Comparison of ENCODE assay signal across 26 mouse cellular contexts in the genomic region with DNA sequence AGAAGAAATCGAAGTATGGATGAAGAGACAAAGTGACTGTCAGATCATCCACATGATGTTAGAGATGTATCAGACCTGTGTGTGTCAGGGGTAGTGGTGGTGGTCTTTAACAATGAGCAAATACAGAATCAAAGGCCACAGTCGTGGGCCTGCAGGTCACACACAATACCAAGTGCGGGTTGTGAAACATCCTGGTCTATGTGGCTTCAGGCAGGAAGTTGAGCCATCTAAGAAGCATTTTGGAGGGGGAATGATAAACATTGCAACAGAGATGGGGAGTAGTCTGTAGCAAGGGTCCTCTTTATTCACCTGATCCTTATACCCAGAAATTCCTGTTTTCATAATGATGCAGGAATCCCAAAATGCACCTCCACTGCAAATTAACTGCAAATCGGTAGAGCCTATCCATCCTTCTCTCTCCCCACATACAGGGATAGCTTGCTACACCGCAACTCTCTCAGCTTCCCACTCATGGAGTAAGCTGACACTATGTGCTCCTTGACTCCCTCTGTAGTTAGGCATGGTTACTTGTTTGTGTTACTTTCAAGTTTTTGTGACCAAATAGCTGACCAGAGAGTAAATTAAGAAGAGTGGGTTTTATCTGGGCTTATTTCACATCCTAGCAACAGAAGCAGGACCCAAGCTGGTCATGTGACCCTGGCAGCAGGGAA.
DNase-seq lines count a peak whose midpoint lies in the region; ATAC-seq and TF ChIP-seq lines count a peak whose summit lies in the region.
"Had no signal": no experiment of that assay in that cellular context is flagged by ENCODE, and none has a peak within 500 bp of the region (broad histone marks: within the 10 kb centered on the region; RNA-seq: fewer than 3 reads in every experiment).

No protein-coding gene starts in this region.

- peaks cover 7% of the 10 kb centered on the region for H3K4me1 ChIP-seq in liver, embryonic 13.5 days (replicated peaks)
- peaks cover 26% of the 10 kb centered on the region for H3K4me1 ChIP-seq in bone marrow macrophage, adult 2 months (ENCODE audit: control insufficient read depth, insufficient read depth, low read length)

- no peak overlapping the region for H3K9ac ChIP-seq in liver, embryonic 13.5 days
- H3K9ac ChIP-seq: embryonic facial prominence, embryonic 12.5 days; forebrain, embryonic 12.5 days; heart, embryonic 15.5 days; hindbrain, embryonic 14.5 days; liver, embryonic 14.5 days; neural tube, embryonic 15.5 days; stomach, embryonic 15.5 days had no signal

- TF ChIP-seq CTCF in bone marrow macrophage, adult 2 months (IDR thresholded peaks at IDR 0.05; ENCODE audit: low read depth, low read length), result no peak

- no peak for DNase-seq in liver, embryonic 13.5 days
- DNase-seq in liver (no peak), 416B (ENCODE audit: low read depth) (peak; percentile 86)
- DNase-seq in left cerebral cortex, adult 9 months (ENCODE audit: low spot score in 2 of 2), result no peak
- no peak for DNase-seq in adrenal gland, adult (ENCODE audit: inconsistent age in 2 of 2, low spot score in 1 of 2)
- DNase-seq: adrenal gland, postnatal 10 days; cerebellum, adult 9-10 months; gastrocnemius, adult 2 months; heart, postnatal 36 days; kidney, adult 18-20 months; midbrain, embryonic 14.5 days; thymus, postnatal 4 days had no signal

- no peaks in the 10 kb centered on the region for H3K27me3 ChIP-seq in liver, embryonic 13.5 days
- H3K27me3 ChIP-seq: CH12.LX; embryonic facial prominence, embryonic 12.5 days; heart, embryonic 15.5 days; stomach, embryonic 15.5 days had no signal

- no peak overlapping the region for H3K4me3 ChIP-seq in liver, embryonic 13.5 days (replicated peaks)
- no peak overlapping the region for H3K4me3 ChIP-seq in bone marrow macrophage, adult 2 months (ENCODE audit: insufficient read depth, low read length)
- H3K4me3 ChIP-seq: embryonic facial prominence, embryonic 12.5 days; forebrain, embryonic 12.5 days; gastrocnemius, adult 2 months; heart, embryonic 15.5 days; left cerebral cortex, adult 2 months; neural tube, embryonic 15.5 days; stomach, embryonic 15.5 days had no signal

- no peak for TF ChIP-seq POLR2A in bone marrow macrophage, adult 2 months (IDR thresholded peaks at IDR 0.05; ENCODE audit: borderline replicate concordance, low read depth, low read length)

- no peak for ATAC-seq in liver, embryonic 13.5 days (ENCODE audit: low read depth)
- peak; percentile 48; the same call in 1 of the 2 replicates for ATAC-seq in monocyte, adult 5-6 weeks (replicated peaks; ENCODE audit: insufficient number of reproducible peaks, low FRiP score, low TSS enrichment, poor library complexity, severe bottlenecking)
- ATAC-seq: activated CD4-positive, CD25-positive, alpha-beta regulatory T cell, adult 4 months; inflammation-experienced regulatory T-cells, adult 6 months had no signal

- peak overlapping the region; percentile 32; the same call in 1 of the 2 replicates for H3K27ac ChIP-seq in liver, embryonic 13.5 days
- H3K27ac ChIP-seq in bone marrow macrophage, adult 2 months (ENCODE audit: insufficient read depth, low read depth, low read length), result peak overlapping the region; percentile 13; the same call in 1 of the 2 replicates
- H3K27ac ChIP-seq: embryonic facial prominence, embryonic 12.5 days; forebrain, embryonic 12.5 days; gastrocnemius, adult 2 months; heart, embryonic 15.5 days; hindbrain, embryonic 14.5 days; left cerebral cortex, adult 2 months; liver, embryonic 14.5 days; neural tube, embryonic 15.5 days; stomach, embryonic 15.5 days had no signal

- no peak overlapping the region for H3K4me2 ChIP-seq in liver, embryonic 13.5 days
- H3K4me2 ChIP-seq: embryonic facial prominence, embryonic 12.5 days; forebrain, embryonic 12.5 days; heart, embryonic 15.5 days; hindbrain, embryonic 14.5 days; neural tube, embryonic 15.5 days; stomach, embryonic 15.5 days had no signal

- 44% methylated on average over 5 of the region's 5 CpGs for WGBS in liver, embryonic 13.5 days (ENCODE audit: insufficient replicate concordance)

- no peaks in the 10 kb centered on the region for H3K9me3 ChIP-seq in liver, embryonic 13.5 days (replicated peaks)
- H3K9me3 ChIP-seq: embryonic facial prominence, embryonic 12.5 days; forebrain, embryonic 12.5 days; G1E; heart, embryonic 15.5 days; neural tube, embryonic 15.5 days; stomach, embryonic 15.5 days had no signal

- H3K36me3 ChIP-seq in liver, embryonic 13.5 days, result no peaks in the 10 kb centered on the region
- H3K36me3 ChIP-seq: embryonic facial prominence, embryonic 12.5 days; forebrain, embryonic 12.5 days; neural tube, embryonic 15.5 days; stomach, embryonic 15.5 days had no signal
